Mouse (Mus musculus): Measurements from ENCODE around the gene Als2cr12.

DNA sequence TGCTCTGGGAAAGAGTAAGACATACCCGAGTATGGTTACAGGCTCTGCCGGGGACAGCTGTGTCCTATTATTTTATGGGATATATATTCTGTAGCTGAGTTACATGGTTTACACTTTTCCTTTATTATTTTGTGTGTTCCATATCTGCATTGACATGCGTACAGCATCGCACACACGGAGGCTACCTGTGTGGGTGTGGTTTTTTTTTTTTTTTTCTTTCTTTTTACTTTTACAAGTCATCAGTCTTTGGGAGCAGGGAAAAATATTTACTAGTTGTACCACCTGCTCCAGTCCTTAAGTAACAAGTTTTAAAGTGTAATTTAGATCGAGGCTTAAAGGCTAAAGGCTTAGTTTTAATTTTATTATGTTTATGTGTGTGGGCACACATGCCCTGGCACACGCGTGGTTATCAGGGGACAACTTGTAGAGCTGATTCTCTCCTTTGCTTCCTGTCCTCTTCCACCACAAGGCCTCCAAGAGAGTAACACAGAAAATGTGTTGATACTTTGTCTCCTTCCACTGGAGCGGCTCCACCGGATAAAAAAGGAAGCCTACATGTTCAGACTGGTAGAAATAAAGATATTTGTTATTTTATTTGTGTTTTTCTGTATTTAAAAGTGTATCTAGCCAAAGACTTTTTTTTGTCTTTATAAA, 15.0 kb upstream of the Als2cr12 start:
- no peak for TF ChIP-seq CTCF (IDR thresholded peaks at IDR 0.05; ENCODE audit: control insufficient read depth, insufficient read depth, insufficient replicate concordance, low read depth, low read length)
- no peak for TF ChIP-seq POLR2A (IDR thresholded peaks at IDR 0.05; ENCODE audit: control insufficient read depth, low read depth, low read length)

Data from testis, adult 2 months (tissue).